Mouse (Mus musculus): ENCODE data around the gene Mical3.

Gene Mical3

GRCm38 (mm10) chr6:121109998-121110603 lies 20.7 kb downstream of the Mical3 start:
- peak; percentile 69 to 77 for DNase-seq (ENCODE audit: low spot score in 2 of 2)

GRCm38 (mm10) chr6:121109181-121109981 lies 21.4 kb downstream of the Mical3 start:
- DNase-seq (ENCODE audit: low spot score in 2 of 2): peak in 1 of 2 experiments; percentile 34

DNA sequence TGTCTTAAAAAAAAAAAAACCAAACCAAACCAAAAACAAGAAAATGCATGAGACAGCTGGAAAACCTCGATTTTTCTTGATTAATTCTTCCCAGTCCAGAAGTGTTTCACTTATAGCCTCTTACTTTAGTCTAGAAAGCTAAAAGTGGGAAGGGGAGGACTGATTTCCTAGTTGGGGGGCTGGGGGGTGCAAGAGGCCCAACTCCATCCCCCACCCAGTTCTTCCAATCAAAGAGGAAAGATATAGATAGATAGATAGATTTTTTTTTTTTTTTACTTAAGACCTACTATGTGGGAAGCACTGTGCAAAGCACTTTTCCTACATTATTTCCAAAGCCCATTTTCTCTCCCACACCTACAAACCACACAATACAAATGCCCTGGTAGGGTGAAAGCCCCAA lies 22.7 kb downstream of the Mical3 start:
- no peak for DNase-seq (ENCODE audit: low spot score in 2 of 2)

DNA sequence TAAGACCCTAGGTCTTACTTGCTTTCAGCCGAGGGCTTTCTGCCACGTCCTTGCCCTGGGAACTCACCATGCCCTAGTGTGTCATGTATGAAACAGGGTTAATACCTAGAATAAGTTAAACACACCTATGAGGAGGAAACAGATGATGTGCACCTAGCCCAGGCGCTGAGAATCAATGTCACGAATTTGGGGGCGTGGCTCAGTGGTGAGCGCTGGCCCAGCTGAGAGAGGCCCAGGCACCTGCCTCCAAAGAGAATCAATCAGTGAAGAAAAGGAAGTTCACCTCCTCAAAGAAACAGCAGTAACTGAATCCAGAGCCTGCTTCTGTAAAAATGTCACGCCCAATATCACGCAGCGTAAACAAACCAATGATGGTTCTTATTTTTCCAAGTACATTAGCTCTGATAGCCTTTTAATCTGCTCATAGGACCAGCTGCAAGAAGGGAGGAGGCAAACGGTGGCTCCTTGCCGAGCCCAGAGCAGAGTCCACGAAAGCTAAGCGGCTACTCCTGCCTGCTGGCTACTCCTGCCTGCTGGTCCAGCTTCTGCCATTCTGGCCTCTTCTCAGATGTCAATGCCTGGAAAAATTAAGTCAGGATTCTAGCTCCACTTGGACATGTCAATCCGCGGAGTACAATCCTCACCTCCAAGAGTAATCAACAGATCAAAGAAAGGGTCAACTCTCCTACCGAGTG lies 23.9 kb downstream of the Mical3 start:
- no peak for DNase-seq (ENCODE audit: low spot score in 2 of 2)

DNA sequence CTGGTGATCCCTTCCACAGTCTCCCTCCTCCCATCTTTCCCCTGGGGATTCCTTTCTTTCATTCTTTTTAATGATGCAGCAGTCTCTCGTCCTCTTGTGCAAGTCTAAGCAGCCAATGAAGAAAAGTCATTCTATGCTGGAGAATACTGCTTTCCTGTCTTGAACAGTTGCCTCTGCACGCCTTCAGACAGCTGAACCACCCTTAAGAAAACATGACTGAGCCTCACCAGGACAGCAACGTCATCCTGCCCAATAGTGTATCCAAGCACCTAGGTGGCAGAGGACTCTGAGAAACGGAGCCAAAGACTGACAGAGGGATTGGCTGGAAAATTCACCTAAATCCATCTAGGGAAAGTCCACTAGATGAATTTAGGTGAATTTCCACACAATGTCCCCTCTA lies 25.1 kb downstream of the Mical3 start:
- no peak for DNase-seq (ENCODE audit: low spot score in 2 of 2)

DNA sequence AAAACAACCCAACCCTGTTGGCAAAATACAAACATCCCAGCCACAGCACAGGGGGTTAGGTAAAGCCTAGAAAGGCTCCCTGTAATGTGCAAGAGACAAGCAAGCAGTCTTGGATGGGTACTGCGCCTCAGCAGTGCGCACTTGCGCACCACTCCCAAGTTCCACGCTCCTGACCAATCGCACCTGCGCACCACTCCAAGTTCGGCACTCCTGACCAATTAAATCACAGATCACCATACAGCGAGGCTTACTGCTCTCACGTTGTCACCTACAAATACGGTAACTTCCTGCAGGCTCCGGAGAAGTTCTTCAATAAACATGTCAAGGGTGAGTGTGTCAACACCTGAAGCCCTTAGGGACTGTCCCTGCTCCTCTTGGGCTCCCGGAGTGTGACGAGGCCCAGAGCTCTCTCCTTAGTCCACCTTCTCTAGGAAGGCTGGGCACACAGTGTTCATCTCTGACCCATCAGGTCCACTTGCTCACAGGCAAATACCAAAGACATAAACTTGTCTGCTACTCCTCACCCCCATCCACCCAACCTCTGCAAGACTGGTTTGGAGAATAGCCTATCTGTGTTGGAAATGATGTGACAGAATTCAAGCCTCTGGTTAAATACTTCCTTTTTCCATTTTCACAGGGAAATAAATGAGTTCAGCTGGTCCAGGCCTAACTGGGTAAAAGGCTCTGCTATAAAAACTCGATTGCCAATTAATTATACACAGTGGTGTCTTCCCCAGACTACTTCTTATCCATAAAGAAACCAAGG lies 27.2 kb downstream of the Mical3 start:
- DNase-seq (ENCODE audit: low spot score in 2 of 2): no peak

DNA sequence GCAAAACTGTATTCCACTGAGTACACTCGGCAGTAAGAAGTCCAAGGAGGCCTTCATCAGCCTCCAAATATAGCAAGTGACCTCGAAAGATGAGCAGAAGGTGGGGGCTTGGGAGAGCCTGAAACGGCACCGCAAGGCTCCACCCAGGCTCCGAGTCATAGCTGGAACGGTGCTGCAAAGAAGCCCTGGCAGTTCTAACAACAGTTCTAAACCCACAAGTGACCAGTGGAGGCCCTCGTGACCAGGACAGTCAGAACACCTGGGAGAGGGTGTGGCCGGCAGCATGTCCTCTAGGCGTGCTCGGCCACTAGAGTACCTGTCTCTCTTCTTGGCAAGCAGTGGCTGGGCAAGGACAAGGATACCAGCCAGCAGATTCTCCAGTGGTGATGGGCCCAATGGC lies 27.9 kb downstream of the Mical3 start:
- no peak for DNase-seq (ENCODE audit: low spot score in 2 of 2)

- no peak for DNase-seq (ENCODE audit: low spot score in 2 of 2)
Observed at GRCm38 (mm10) chr6:121102084-121102483, 28.7 kb downstream of the Mical3 start.

- no peak for DNase-seq (ENCODE audit: low spot score in 2 of 2)
Observed at GRCm38 (mm10) chr6:121101201-121101600, 29.6 kb downstream of the Mical3 start.

GRCm38 (mm10) chr6:121099831-121100230 lies 31.0 kb downstream of the Mical3 start:
- DNase-seq (ENCODE audit: low spot score in 2 of 2): no peak

GRCm38 (mm10) chr6:121099228-121099608 lies 31.6 kb downstream of the Mical3 start:
- no peak for DNase-seq (ENCODE audit: low spot score in 2 of 2)

GRCm38 (mm10) chr6:121098511-121099227 lies 32.1 kb downstream of the Mical3 start:
- DNase-seq (ENCODE audit: low spot score in 2 of 2): no peak

DNA sequence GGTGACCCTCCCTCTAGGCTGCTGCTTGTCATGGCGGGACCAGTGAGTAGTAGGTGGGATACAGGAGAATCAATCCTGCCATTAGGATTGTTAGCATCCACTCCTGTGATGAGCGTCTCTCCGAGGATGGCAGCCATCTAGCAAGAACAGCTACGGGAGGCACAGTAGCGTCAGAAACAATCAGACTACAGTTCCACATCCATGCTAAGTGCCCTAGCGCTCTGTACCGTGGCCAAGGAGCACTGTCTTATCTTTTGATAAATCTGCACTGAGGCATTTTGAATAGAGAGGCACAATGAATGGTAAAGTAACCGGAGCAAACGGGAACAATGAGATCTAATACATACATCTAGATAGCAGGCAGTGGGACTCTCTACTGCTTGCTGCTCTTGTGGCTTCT lies 32.7 kb downstream of the Mical3 start:
- no peak for DNase-seq (ENCODE audit: low spot score in 2 of 2)

DNA sequence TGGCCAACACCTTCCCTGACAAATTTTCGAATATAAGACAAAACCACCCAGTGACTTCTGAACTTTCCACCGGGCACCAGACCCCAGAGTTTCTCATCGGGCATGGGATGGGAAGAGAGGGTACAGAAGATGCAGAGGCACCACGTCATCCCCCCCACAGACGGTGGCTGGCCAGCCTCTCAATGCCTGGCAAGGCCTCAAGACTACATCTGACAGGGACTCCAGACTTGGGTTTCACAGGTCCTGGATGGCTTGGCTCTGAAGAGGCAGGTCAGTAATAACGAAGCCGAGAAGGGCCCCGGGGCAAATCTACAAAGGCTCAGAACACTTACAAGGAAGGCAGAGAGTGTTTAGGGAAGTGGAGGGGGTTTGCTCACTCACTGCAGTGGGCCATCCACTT lies 33.9 kb downstream of the Mical3 start:
- DNase-seq (ENCODE audit: low spot score in 2 of 2): no peak

- no peak for DNase-seq (ENCODE audit: low spot score in 2 of 2)
Observed at GRCm38 (mm10) chr6:121096390-121096789, 34.4 kb downstream of the Mical3 start.

- DNase-seq (ENCODE audit: low spot score in 2 of 2): peak; percentile 40 to 42
Observed at GRCm38 (mm10) chr6:121093662-121094408, 37.0 kb downstream of the Mical3 start.

DNA sequence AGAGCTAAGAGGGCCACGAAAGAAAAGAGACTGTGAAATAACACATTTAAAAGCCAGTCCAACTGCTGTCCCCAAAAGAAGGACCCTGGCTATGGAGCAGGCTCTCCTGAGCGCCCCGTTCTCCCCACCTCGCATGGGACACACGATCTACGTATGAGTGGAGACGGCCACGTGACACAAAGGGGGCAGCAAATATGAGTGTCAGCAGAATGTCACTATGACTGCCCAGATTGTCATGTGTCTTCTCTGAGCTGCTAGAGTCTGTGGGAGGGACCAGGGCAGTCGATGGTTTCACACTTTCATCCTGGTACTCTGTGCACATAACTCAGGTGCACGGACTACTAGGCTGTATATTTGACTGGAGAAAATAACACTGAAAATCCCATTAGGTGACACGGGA lies 40.0 kb downstream of the Mical3 start:
- no peak for DNase-seq (ENCODE audit: low spot score in 2 of 2)

DNA sequence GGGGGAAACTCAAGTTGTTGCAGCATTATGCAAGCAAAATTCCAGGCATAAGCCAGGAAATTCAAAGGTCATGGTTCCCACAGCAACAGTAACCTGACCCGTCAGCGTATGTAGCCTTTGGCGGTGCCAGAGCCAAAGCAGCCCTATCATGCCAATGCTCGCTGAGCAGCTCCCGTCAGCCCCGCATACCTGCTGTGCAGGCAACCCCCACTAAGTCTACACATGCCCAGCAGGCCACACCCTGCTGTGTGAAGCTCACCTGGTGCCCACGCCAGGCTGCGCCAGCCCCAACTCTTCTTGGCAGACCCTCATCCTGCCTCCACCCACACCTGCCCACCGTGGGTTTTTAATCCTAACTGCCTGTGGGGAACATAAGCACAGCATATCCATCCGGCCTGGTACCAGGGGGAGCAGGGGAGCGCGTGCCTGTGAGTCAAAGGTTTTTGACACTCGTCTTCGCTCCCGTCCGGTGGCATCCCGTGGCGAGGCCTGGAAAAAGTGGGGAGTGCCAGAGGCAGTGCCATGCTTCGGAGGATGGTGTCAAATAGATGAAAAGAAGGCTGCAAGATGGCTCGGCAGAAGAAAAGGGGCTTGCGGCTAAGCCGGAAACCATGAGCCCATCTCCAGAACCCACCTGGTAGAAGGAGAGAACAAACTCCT lies 43.1 kb downstream of the Mical3 start:
- no peak for DNase-seq (ENCODE audit: low spot score in 2 of 2)

DNA sequence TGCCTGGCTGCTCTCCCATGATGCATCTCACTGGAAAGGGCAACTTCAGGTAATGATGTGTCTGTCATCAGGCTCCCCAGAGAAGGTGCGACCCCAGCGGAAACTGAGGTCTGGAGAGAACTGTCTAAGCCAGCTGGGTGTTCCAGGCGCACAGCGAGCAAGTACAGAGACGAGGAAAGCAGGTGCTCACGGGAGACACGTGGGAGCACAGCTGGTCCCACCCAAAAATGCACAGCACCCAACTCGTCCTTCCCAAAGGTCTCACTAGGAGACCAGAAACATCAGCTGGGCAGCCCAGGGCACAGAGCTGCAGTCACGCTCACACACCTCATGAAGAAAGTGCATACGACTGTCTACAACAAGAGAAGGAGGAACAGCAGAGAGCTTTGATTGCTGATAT lies 43.7 kb downstream of the Mical3 start:
- DNase-seq (ENCODE audit: low spot score in 2 of 2): no peak

GRCm38 (mm10) chr6:121086226-121086625 lies 44.6 kb downstream of the Mical3 start:
- DNase-seq (ENCODE audit: low spot score in 2 of 2): no peak

Measured in spleen, postnatal 14 days (tissue).